Mouse (Mus musculus): Measurements from ENCODE around the gene Kank1. TPM values are rescaled to one million over a fixed set of nuclear protein-coding genes. Genes with fewer than 3 reads are reported as not detected.

The Kank1 gene
- polyA plus RNA-seq, 1 experiment from 2014 or later = 56.6 TPM

- no peaks in the 10 kb centered on the region for H3K27me3 ChIP-seq (ENCODE audit: control insufficient read depth, insufficient read depth, low read length)
- no peak overlapping the region for H3K4me3 ChIP-seq (ENCODE audit: low read depth, low read length)
- H3K9me3 ChIP-seq (replicated peaks; ENCODE audit: control insufficient read depth, low read length) = no peaks in the 10 kb centered on the region; the same call in 1 of the 2 replicates
- no peak overlapping the region for H3K27ac ChIP-seq (ENCODE audit: low read depth, low read length)
- no peak overlapping the region for H3K4me2 ChIP-seq
- H3K9ac ChIP-seq (ENCODE audit: low read depth, low read length) = no peak overlapping the region
- WGBS (ENCODE audit: insufficient replicate concordance) = 71% methylated on average over 2 of the region's 2 CpGs
- ATAC-seq (replicated peaks; ENCODE audit: insufficient number of reproducible peaks, low FRiP score, low TSS enrichment) = no peak
- H3K4me1 ChIP-seq (ENCODE audit: control insufficient read depth, insufficient read depth, low read length) = peaks cover 5% of the 10 kb centered on the region; the same call in 1 of the 2 replicates
- H3K36me3 ChIP-seq (ENCODE audit: control insufficient read depth, insufficient read depth, low read length) = no peaks in the 10 kb centered on the region
Observed at GRCm38 (mm10) chr19:25220611-25221010, 16.2 kb upstream of the Kank1 start.

- no peak overlapping the region for H3K9ac ChIP-seq (ENCODE audit: low read depth, low read length)
- no peak overlapping the region for H3K4me3 ChIP-seq (ENCODE audit: low read depth, low read length)
- no peak for ATAC-seq (replicated peaks; ENCODE audit: insufficient number of reproducible peaks, low FRiP score, low TSS enrichment)
- no peaks in the 10 kb centered on the region for H3K36me3 ChIP-seq (ENCODE audit: control insufficient read depth, insufficient read depth, low read length)
- 62% methylated on average over 9 of the region's 9 CpGs for WGBS (ENCODE audit: insufficient replicate concordance)
- H3K9me3 ChIP-seq (replicated peaks; ENCODE audit: control insufficient read depth, low read length) = no peaks in the 10 kb centered on the region; the same call in 1 of the 2 replicates
- H3K4me2 ChIP-seq = no peak overlapping the region
- H3K27ac ChIP-seq (ENCODE audit: low read depth, low read length) = no peak overlapping the region
- no peaks in the 10 kb centered on the region for H3K27me3 ChIP-seq (ENCODE audit: control insufficient read depth, insufficient read depth, low read length)
- peaks cover 5% of the 10 kb centered on the region; the same call in 1 of the 2 replicates for H3K4me1 ChIP-seq (ENCODE audit: control insufficient read depth, insufficient read depth, low read length)
Observed at GRCm38 (mm10) chr19:25221964-25222640, 14.7 kb upstream of the Kank1 start.

GRCm38 (mm10) chr19:25230058-25230974 is 6.5 kb upstream of the Kank1 start:
- no peaks in the 10 kb centered on the region for H3K9me3 ChIP-seq (replicated peaks; ENCODE audit: control insufficient read depth, low read length)
- no peak overlapping the region for H3K27ac ChIP-seq (ENCODE audit: low read depth, low read length)
- no peak for ATAC-seq (replicated peaks; ENCODE audit: insufficient number of reproducible peaks, low FRiP score, low TSS enrichment)
- H3K4me1 ChIP-seq (ENCODE audit: control insufficient read depth, insufficient read depth, low read length) = no peaks in the 10 kb centered on the region
- H3K4me3 ChIP-seq (ENCODE audit: low read depth, low read length) = no peak overlapping the region
- WGBS (ENCODE audit: insufficient replicate concordance) = 81% methylated on average over 4 of the region's 4 CpGs
- H3K9ac ChIP-seq (ENCODE audit: low read depth, low read length) = no peak overlapping the region
- no peaks in the 10 kb centered on the region for H3K27me3 ChIP-seq (ENCODE audit: control insufficient read depth, insufficient read depth, low read length)
- no peak overlapping the region for H3K4me2 ChIP-seq
- no peaks in the 10 kb centered on the region for H3K36me3 ChIP-seq (ENCODE audit: control insufficient read depth, insufficient read depth, low read length)

- ATAC-seq (replicated peaks; ENCODE audit: insufficient number of reproducible peaks, low FRiP score, low TSS enrichment) = no peak
- 78% methylated on average over 4 of the region's 4 CpGs for WGBS (ENCODE audit: insufficient replicate concordance)
- no peaks in the 10 kb centered on the region for H3K27me3 ChIP-seq (ENCODE audit: control insufficient read depth, insufficient read depth, low read length)
- no peak overlapping the region for H3K27ac ChIP-seq (ENCODE audit: low read depth, low read length)
- no peak overlapping the region for H3K4me3 ChIP-seq (ENCODE audit: low read depth, low read length)
- H3K4me2 ChIP-seq = no peak overlapping the region
- H3K36me3 ChIP-seq (ENCODE audit: control insufficient read depth, insufficient read depth, low read length) = no peaks in the 10 kb centered on the region
- no peaks in the 10 kb centered on the region for H3K4me1 ChIP-seq (ENCODE audit: control insufficient read depth, insufficient read depth, low read length)
- no peak overlapping the region for H3K9ac ChIP-seq (ENCODE audit: low read depth, low read length)
- no peaks in the 10 kb centered on the region for H3K9me3 ChIP-seq (replicated peaks; ENCODE audit: control insufficient read depth, low read length)
Observed at GRCm38 (mm10) chr19:25230975-25231334, 5.8 kb upstream of the Kank1 start.

- WGBS (ENCODE audit: insufficient replicate concordance) = 61% methylated on average over 10 of the region's 10 CpGs
- ATAC-seq (replicated peaks; ENCODE audit: insufficient number of reproducible peaks, low FRiP score, low TSS enrichment) = no peak
- H3K27ac ChIP-seq (ENCODE audit: low read depth, low read length) = no peak overlapping the region
- no peak overlapping the region for H3K4me2 ChIP-seq
- H3K9ac ChIP-seq (ENCODE audit: low read depth, low read length) = no peak overlapping the region
- H3K36me3 ChIP-seq (ENCODE audit: control insufficient read depth, insufficient read depth, low read length) = no peaks in the 10 kb centered on the region
- no peaks in the 10 kb centered on the region for H3K4me1 ChIP-seq (ENCODE audit: control insufficient read depth, insufficient read depth, low read length)
- H3K27me3 ChIP-seq (ENCODE audit: control insufficient read depth, insufficient read depth, low read length) = no peaks in the 10 kb centered on the region
- H3K9me3 ChIP-seq (replicated peaks; ENCODE audit: control insufficient read depth, low read length) = no peaks in the 10 kb centered on the region
- H3K4me3 ChIP-seq (ENCODE audit: low read depth, low read length) = no peak overlapping the region
Observed at GRCm38 (mm10) chr19:25232032-25232431, 4.7 kb upstream of the Kank1 start.

DNA sequence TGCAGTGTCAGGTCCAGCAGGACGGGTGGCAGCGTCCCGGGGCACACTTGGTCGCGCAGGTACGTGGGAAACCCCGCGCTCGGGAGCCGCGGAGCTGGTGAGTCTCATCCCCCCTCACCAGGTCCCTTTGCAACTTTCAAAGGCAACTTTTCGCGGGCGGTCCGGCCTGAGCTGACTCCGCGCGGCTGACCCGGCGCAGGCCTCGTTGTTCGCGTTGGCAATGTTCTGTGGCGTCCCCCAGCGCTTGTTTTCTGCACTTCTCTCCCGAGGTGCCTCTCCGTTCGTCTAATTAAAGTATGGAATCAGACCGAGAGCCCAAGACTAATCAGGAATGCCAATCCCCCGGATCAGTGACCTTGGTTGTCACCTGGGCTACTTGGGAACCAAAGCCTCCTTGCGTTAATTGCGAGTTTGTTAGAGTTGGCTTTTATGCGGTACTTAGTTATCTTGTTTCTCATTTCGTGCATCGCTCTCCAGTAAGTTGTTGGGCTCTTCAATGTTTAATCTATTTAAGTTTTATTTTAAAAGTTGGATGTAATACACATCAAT is 791 bp downstream of the Kank1 start:
- H3K9me3 ChIP-seq (replicated peaks; ENCODE audit: control insufficient read depth, low read length) = no peaks in the 10 kb centered on the region
- H3K36me3 ChIP-seq (ENCODE audit: control insufficient read depth, insufficient read depth, low read length) = no peaks in the 10 kb centered on the region
- H3K27me3 ChIP-seq (ENCODE audit: control insufficient read depth, insufficient read depth, low read length) = peaks cover 3% of the 10 kb centered on the region; the same call in 1 of the 2 replicates
- peak overlapping the region; percentile 78 for H3K4me2 ChIP-seq
- peak overlapping the region; percentile 66; the same call in 1 of the 2 replicates for H3K27ac ChIP-seq (ENCODE audit: low read depth, low read length)
- peaks cover 12% of the 10 kb centered on the region; the same call in 1 of the 2 replicates for H3K4me1 ChIP-seq (ENCODE audit: control insufficient read depth, insufficient read depth, low read length)
- ATAC-seq (replicated peaks; ENCODE audit: insufficient number of reproducible peaks, low FRiP score, low TSS enrichment) = peak; percentile 25; the same call in 1 of the 2 replicates
- WGBS (ENCODE audit: insufficient replicate concordance) = under 1% methylated on average over 35 of the region's 35 CpGs
- H3K9ac ChIP-seq (ENCODE audit: low read depth, low read length) = peak overlapping the region; percentile 66
- H3K4me3 ChIP-seq (ENCODE audit: low read depth, low read length) = peak overlapping the region; percentile 68

GRCm38 (mm10) chr19:25238121-25238520 is 1.3 kb downstream of the Kank1 start:
- H3K27ac ChIP-seq (ENCODE audit: low read depth, low read length) = no peak overlapping the region
- 4% methylated on average over 13 of the region's 13 CpGs for WGBS (ENCODE audit: insufficient replicate concordance)
- H3K4me1 ChIP-seq (ENCODE audit: control insufficient read depth, insufficient read depth, low read length) = peaks cover 12% of the 10 kb centered on the region
- H3K36me3 ChIP-seq (ENCODE audit: control insufficient read depth, insufficient read depth, low read length) = no peaks in the 10 kb centered on the region
- H3K9ac ChIP-seq (ENCODE audit: low read depth, low read length) = no peak overlapping the region
- peak overlapping the region; percentile 68 for H3K4me3 ChIP-seq (ENCODE audit: low read depth, low read length)
- no peaks in the 10 kb centered on the region for H3K9me3 ChIP-seq (replicated peaks; ENCODE audit: control insufficient read depth, low read length)
- peak overlapping the region; percentile 78 for H3K4me2 ChIP-seq
- H3K27me3 ChIP-seq (ENCODE audit: control insufficient read depth, insufficient read depth, low read length) = peaks cover 3% of the 10 kb centered on the region; the same call in 1 of the 2 replicates
- no peak for ATAC-seq (replicated peaks; ENCODE audit: insufficient number of reproducible peaks, low FRiP score, low TSS enrichment)

DNA sequence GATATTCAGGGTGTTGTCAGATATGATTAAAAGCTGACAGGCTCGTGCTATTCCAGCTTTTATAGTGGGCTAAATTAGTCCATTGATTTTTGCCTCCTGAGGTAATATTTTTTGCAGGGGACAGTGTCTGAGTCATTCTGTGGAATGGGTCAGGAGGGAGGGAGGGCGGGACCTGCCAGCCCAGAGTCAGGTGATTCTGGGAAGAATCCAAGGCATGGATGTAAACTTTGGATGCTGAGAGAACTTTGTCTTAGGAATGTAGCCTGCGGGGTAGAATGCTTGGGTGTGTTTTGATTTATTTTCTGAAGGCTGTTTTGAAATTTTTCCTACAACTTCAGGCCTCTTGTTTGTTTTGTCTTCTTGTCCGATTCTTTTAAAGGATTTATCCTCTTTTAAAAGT is 6.8 kb downstream of the Kank1 start:
- H3K36me3 ChIP-seq (ENCODE audit: control insufficient read depth, insufficient read depth, low read length) = no peaks in the 10 kb centered on the region
- H3K27me3 ChIP-seq (ENCODE audit: control insufficient read depth, insufficient read depth, low read length) = no peaks in the 10 kb centered on the region
- no peak for ATAC-seq (replicated peaks; ENCODE audit: insufficient number of reproducible peaks, low FRiP score, low TSS enrichment)
- no peak overlapping the region for H3K27ac ChIP-seq (ENCODE audit: low read depth, low read length)
- no peaks in the 10 kb centered on the region for H3K9me3 ChIP-seq (replicated peaks; ENCODE audit: control insufficient read depth, low read length)
- H3K4me1 ChIP-seq (ENCODE audit: control insufficient read depth, insufficient read depth, low read length) = peaks cover 12% of the 10 kb centered on the region
- H3K4me3 ChIP-seq (ENCODE audit: low read depth, low read length) = no peak overlapping the region
- 70% methylated on average over 4 of the region's 4 CpGs for WGBS (ENCODE audit: insufficient replicate concordance)
- H3K4me2 ChIP-seq = no peak overlapping the region
- no peak overlapping the region for H3K9ac ChIP-seq (ENCODE audit: low read depth, low read length)

Measured in heart, embryonic 11.5 days (tissue).